Comparison of ENCODE assay signal across 8 mouse cellular contexts in genomic region chr10:103253842-103254803, GRCm38 (mm10). TPM values are rescaled to one million over a fixed set of nuclear protein-coding genes. Genes with fewer than 3 reads are reported as not detected.
A peak's percentile ranks its signal among the peaks of the same experiment; 100 is the strongest.
DNase-seq lines count a peak whose midpoint lies in the region; ATAC-seq and TF ChIP-seq lines count a peak whose summit lies in the region.

No protein-coding gene starts in this region.

- H3K27me3 ChIP-seq in kidney, postnatal 0 days (ENCODE audit: insufficient read depth, low read length), result no peaks in the 10 kb centered on the region
- no peaks in the 10 kb centered on the region for H3K27me3 ChIP-seq in kidney, embryonic 16.5 days (ENCODE audit: insufficient read depth, low read length)
- no peaks in the 10 kb centered on the region for H3K27me3 ChIP-seq in lung, postnatal 0 days (replicated peaks; ENCODE audit: insufficient read depth, low read length)

- TF ChIP-seq EP300 in lung, postnatal 0 days (IDR thresholded peaks at IDR 0.05), result no peak

- peak; percentile 74 for TF ChIP-seq CTCF in kidney, postnatal 0 days (IDR thresholded peaks at IDR 0.05; ENCODE audit: low read depth)
- peak; percentile 62 for TF ChIP-seq CTCF in lung, postnatal 0 days (IDR thresholded peaks at IDR 0.05)

- no peak for ATAC-seq in kidney, postnatal 0 days (replicated peaks; ENCODE audit: low FRiP score, low read depth)
- no peak for ATAC-seq in kidney, embryonic 16.5 days (ENCODE audit: low FRiP score, low TSS enrichment)
- ATAC-seq in lung, postnatal 0 days, result no peak

- H3K4me1 ChIP-seq in kidney, postnatal 0 days (replicated peaks; ENCODE audit: insufficient read depth, low read length), result no peaks in the 10 kb centered on the region
- no peaks in the 10 kb centered on the region for H3K4me1 ChIP-seq in kidney, embryonic 16.5 days (ENCODE audit: insufficient read depth, low read length)
- no peaks in the 10 kb centered on the region for H3K4me1 ChIP-seq in ES-E14 (ENCODE audit: control insufficient read depth in 2 of 2, insufficient read depth in 2 of 2, low read length in 2 of 2, poor library complexity in 1 of 2)
- no peaks in the 10 kb centered on the region for H3K4me1 ChIP-seq in lung, postnatal 0 days (ENCODE audit: insufficient read depth, low read depth, low read length)

- H3K4me2 ChIP-seq in kidney, postnatal 0 days (ENCODE audit: low read length), result no peak overlapping the region
- no peak overlapping the region for H3K4me2 ChIP-seq in kidney, embryonic 16.5 days (replicated peaks; ENCODE audit: low read depth, low read length)
- no peak overlapping the region for H3K4me2 ChIP-seq in lung, postnatal 0 days (replicated peaks; ENCODE audit: low read depth, low read length)

- H3K9me3 ChIP-seq in kidney, postnatal 0 days (replicated peaks; ENCODE audit: low read length), result no peaks in the 10 kb centered on the region
- no peaks in the 10 kb centered on the region for H3K9me3 ChIP-seq in kidney, embryonic 16.5 days (ENCODE audit: low read length)
- H3K9me3 ChIP-seq in ES-E14 (ENCODE audit: control insufficient read depth, insufficient read depth, low read depth, low read length), result no peaks in the 10 kb centered on the region
- no peaks in the 10 kb centered on the region for H3K9me3 ChIP-seq in lung, postnatal 0 days (ENCODE audit: low read length)

- H3K9ac ChIP-seq in kidney, postnatal 0 days (ENCODE audit: low read depth, low read length), result no peak overlapping the region
- no peak overlapping the region for H3K9ac ChIP-seq in kidney, embryonic 16.5 days (replicated peaks; ENCODE audit: low read length)
- H3K9ac ChIP-seq in ES-E14 (ENCODE audit: insufficient read depth, low read depth, low read length, poor library complexity, severe bottlenecking), result no peak overlapping the region
- H3K9ac ChIP-seq in lung, postnatal 0 days (replicated peaks; ENCODE audit: low read depth), result no peak overlapping the region

- H3K36me3 ChIP-seq in kidney, postnatal 0 days (ENCODE audit: insufficient read depth, low read length), result no peaks in the 10 kb centered on the region
- H3K36me3 ChIP-seq in kidney, embryonic 16.5 days (ENCODE audit: insufficient read depth, low read length), result no peaks in the 10 kb centered on the region
- H3K36me3 ChIP-seq in ES-E14 (ENCODE audit: control insufficient read depth, insufficient read depth, low read length, poor library complexity, severe bottlenecking), result no peaks in the 10 kb centered on the region
- no peaks in the 10 kb centered on the region for H3K36me3 ChIP-seq in lung, postnatal 0 days (ENCODE audit: insufficient read depth, low read length)

- no peak overlapping the region for H3K27ac ChIP-seq in kidney, postnatal 0 days
- no peak overlapping the region for H3K27ac ChIP-seq in kidney, embryonic 16.5 days (ENCODE audit: low read length)
- no peak overlapping the region for H3K27ac ChIP-seq in ES-E14 (ENCODE audit: insufficient read depth, low read depth, low read length, poor library complexity, severe bottlenecking)
- H3K27ac ChIP-seq in lung, postnatal 0 days (ENCODE audit: low read length), result no peak overlapping the region

- 57% methylated on average over 5 of the region's 5 CpGs for WGBS in kidney, postnatal 0 days
- WGBS in kidney, embryonic 16.5 days, result 54% methylated on average over 5 of the region's 5 CpGs
- 50% methylated on average over 5 of the region's 5 CpGs for WGBS in lung, postnatal 0 days

- H3K4me3 ChIP-seq in kidney, postnatal 0 days (replicated peaks; ENCODE audit: low read depth, low read length), result no peak overlapping the region
- no peak overlapping the region for H3K4me3 ChIP-seq in kidney, embryonic 16.5 days (ENCODE audit: low read length)
- H3K4me3 ChIP-seq in ES-E14 (ENCODE audit: insufficient read depth in 1 of 2, low read depth in 1 of 2, low read length in 2 of 2, poor library complexity in 1 of 2, severe bottlenecking in 1 of 2), result no peak overlapping the region
- no peak overlapping the region for H3K4me3 ChIP-seq in lung, postnatal 0 days (ENCODE audit: low read depth, low read length)

- in situ Hi-C loops in ES-E14 (cut with MboI; ENCODE audit: low sequenced_read_pairs in 2 of 2, unreplicated experiment in 2 of 2), result loop anchor here (5.0 to 25.0 kb wide), 2 partner anchors 148 to 158 kb away; no protein-coding TSS in a partner anchor

- DNase-seq in kidney, postnatal 0 days (ENCODE audit: low spot score), result peak; percentile 78
- peak; percentile 30 for DNase-seq in ES-E14 (ENCODE audit: low read depth, low spot score)
- DNase-seq in cerebellum, postnatal 14 days, result peak; percentile 42 to 64
- DNase-seq in lung, postnatal 0 days (ENCODE audit: low spot score), result peak; percentile 63
- no peak for DNase-seq in thymus, postnatal 0 days (ENCODE audit: low spot score)
- DNase-seq in B cell, adult 2 months, result no peak
- no peak for DNase-seq in right cerebral cortex, postnatal 4 days

TF ChIP-seq in ES-E14, 5 proteins besides CTCF, POLR2A, EP300 and RAD21:
- TF ChIP-seq ZC3H11A (IDR thresholded peaks at IDR 0.05; ENCODE audit: borderline replicate concordance, low read depth, low read length) (peak; percentile 74), MAFK (IDR thresholded peaks at IDR 0.05; ENCODE audit: insufficient read depth, low read depth, low read length) (no peak), HCFC1 (IDR thresholded peaks at IDR 0.05; ENCODE audit: borderline replicate concordance, insufficient read depth, low read length) (no peak), ZNF384 (IDR thresholded peaks at IDR 0.05; ENCODE audit: low read depth, low read length) (no peak)

RNA-seq across cellular contexts. Expression of gene Lrriq1, which starts 18.0 kb away (rescaled TPM):
- polyA plus RNA-seq in kidney, postnatal 0 days (2015; fragmentation: Nextera tagmentation; extraction: Ambion mirVana), result 19.4 and 22.1 TPM in 2 replicates
- polyA plus RNA-seq in kidney, embryonic 16.5 days (2015; fragmentation: Nextera tagmentation; extraction: Ambion mirVana), result 16.9 and 17.9 TPM in 2 replicates
- total RNA-seq in ES-E14 (2012; rRNA removed), result 0.31 and 0.53 TPM in 2 replicates
- polyA plus RNA-seq in lung, postnatal 0 days (2015; fragmentation: Nextera tagmentation; extraction: Ambion mirVana), result 5.5 and 7.9 TPM in 2 replicates
- 0.08 and 0.41 TPM in 2 replicates for polyA plus RNA-seq in thymus, postnatal 0 days (2015; fragmentation: Nextera tagmentation; extraction: Ambion mirVana)

Comparison
In these comparisons a context has a peak if more than half of its experiments do, and no peak if none do; other contexts are left out.
1. DNase-seq: peak in kidney, postnatal 0 days (single experiment), ES-E14 (single experiment), cerebellum, postnatal 14 days (2 of 2) and lung, postnatal 0 days (single experiment); none in thymus, postnatal 0 days (single experiment), B cell, adult 2 months (0 of 2) and right cerebral cortex, postnatal 4 days (single experiment).